Mouse (Mus musculus) urinary bladder, adult 2 months (tissue): ENCODE data around the gene Bcl3. TPM values are rescaled to one million over a fixed set of nuclear protein-coding genes. Genes with fewer than 3 reads are reported as not detected.

Experiments used
- DNase-seq: peaks from one replicate; pipeline ENCODE4 v3.0.0; 2022; ENCODE audit warnings: low spot score
- polyA plus RNA-seq: library from polyadenylated mRNA; depleted of rRNA; stranded (reverse); fragments of >200 nt; gene quantifications from 2 replicates; pipeline ENCODE4 v1.2.3, GENCODE M21; 2012; rRNA removed

Bcl3 gene
- polyA plus RNA-seq, 1 experiment, result 10.9 TPM

DNA sequence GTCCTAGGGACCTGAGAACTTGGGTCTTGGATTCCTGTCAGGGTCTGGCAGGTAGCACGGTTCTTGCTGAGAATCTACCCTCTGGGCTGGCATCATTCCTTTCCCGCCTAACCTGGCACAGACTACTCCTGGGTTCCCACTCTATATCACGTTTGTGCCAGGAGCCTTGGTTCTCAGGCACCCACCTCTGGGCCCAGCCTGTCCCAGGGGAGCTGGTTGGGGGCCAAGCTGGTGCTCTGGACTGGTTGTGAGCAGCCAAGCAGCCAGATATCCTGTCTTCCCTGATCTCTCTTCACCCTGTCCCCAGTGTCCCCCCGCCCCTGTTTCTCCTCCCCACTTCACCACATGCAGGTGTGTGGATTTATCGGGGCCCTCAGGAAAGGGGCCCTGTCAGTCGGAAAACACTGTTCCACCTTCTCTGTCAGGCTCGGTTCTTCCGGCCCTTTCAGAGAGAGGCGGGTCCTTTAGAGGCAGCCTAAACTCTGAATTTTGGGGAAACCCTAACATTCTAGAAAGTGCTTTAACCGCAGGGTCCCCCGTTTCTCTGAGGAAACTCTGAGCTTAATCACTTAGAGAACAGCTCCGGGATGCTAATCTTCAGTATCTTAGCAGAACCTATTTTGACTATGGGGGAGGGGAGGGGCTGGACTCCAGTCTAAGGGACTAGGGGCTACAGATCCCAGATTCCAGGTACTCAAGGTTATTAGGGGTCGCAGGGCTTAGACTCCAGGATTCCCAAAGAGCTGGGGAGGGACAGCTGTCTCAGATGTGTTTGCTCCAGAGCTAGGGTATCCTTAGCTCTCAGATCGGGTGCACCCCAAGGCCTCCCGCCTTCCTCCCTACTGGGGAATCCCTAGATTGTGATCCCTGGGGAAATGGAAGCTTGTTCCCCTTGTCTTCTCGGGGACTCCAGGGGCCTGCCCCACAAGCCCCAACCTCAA lies 52.9 kb downstream of the Bcl3 start:
- DNase-seq, result no peak

DNA sequence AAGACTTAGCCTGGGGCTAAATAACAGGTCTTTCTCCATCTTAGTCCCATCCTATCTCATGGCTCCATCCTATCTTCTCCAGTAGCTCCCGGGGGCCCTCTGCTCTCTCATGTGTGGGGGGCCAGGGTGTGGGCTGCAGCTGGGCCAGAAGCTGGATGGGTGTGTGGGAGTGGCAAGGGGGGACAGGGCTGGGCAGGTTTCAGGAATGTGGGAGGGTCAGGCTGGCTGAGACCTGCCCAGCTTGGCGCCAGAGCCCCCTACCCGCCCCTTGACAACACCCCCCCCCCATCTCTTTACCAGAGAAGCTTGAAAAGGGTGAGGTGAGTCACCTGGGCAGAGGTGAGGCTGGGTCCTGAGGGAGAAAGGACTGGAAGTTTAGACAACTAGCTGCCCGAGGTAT lies 53.6 kb downstream of the Bcl3 start:
- no peak for DNase-seq

DNA sequence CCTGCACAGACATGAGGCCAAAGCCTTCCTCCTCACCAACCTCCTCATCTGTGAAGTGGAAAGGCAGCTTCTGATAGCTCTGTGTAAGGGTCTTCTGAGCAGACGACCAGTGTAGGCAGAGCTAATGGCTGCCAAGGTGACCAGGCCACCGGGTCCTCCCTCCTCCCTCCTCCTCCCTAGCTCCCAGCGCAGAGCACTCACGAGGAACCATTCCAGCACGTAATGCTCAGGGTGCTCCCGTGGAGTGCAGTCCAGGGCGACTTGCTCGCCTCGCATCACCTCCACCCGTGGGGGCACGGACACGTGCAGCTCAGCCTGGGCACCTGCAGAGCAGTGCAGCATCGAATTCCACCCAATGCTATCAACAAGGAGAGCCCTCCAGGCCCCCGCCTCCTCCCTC lies 54.3 kb downstream of the Bcl3 start:
- DNase-seq, result no peak

DNA sequence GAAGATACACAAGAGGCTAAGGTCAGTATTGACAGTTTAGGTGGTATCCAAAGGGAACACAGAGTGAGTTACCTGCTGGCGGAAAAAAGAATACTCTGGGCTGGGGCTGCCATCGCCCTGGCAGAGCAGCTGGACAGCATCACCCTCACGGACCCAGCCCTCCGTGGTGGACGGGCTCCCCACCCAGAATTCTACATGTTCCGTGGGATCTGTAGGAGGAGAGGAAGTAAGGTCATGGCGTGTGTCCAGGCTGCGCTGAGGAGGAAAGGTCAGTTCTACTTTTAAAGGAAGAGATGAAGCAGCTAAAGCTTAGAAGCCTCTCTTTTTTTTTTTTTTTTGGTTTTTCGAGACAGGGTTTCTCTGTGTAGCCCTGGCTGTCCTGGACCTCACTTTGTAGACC lies 58.0 kb downstream of the Bcl3 start:
- DNase-seq, result no peak

DNA sequence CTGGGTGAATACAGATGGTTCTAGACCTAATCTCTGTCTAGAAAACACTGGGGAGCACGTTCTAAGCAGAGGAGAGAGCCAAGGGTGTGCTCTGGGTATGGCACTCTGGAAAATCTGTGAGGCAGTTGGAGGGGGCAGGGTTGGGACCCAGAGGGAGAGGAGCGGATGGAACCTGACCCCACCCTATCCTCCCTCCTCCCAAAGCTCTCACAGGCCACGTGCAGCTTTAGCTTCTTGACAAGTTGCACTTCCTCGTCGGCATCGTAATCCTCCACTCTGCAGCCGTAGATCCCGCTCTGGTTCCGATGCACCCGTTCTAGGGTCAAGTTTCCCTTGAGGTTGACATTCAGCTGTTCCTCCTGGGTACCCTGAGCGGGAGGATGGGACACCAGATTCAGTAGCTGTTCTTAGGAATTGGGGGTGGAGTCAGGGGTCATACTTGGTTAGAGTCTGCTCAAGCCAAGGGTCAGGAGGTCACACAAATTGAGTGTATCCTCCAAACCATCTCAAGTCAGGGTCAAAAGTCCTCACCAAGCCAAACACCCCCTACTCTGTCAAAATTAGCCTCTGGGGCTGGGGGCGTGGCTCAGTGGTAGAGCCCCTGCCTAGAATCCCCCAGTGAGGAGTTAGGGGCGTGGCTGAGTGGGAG lies 58.6 kb downstream of the Bcl3 start:
- DNase-seq, result no peak

DNA sequence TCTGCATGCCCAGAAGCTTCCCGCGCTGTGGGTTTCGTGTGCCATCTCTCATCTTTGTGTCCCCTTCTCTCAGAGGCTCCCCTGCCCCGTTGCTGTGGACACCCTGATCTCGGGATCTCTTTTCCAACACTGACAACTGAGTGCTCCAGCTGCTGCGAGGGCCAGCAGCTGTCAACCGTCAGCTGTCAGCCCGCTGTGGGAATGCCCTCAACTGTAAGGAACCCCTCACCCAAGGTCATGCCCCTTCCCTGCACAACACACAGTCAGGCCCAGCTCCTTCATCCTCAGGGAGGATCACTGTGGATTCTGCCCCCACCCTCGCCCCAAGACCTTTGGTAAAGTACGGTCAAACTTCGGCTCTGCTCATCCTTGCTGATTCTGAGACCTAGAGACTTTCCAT lies 60.3 kb downstream of the Bcl3 start:
- no peak for DNase-seq

DNA sequence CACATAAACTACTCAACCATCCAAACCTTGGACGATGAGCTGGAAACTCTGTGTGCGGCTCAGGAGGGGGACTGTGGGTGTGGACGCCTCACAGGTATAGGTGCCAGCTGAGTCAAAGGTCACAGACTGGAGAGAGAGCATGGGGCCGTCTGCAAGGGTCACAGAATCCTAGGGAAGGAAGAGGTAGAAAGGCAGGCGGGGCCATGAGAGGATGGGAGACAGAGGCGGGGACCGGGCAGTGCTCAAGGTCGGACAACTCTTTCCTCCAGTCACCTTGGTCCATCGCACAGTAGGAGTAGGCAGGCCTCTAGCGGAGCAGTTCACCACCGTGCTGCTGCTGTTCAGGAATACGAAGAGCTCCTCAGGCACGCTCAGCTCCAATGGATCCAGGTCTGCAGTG lies 62.5 kb downstream of the Bcl3 start:
- no peak for DNase-seq

DNA sequence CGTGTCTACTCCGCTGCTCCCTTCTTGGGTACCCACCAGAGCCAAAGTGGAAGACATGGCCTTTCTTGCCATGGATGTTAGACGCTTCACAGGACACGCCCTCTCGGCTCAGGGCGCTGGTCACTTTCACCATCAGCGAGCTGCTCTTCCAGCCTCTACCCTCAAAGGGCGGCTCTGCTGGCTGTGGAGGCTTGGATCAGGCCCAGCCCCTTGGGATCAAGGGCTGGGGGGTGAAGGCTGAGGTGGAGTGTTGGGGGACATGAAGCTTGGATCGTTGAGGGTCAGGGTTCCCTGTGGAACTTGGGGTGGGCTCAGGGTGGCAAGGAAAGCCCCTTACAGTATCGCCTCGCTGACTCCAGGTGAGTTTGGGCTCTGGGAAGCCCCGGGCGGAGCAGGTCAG lies 63.9 kb downstream of the Bcl3 start:
- DNase-seq, result no peak

Other genes starting within 250 kb of the Bcl3 start
- 6.2 and 7.0 TPM in 2 replicates for gene Zfp296, start 245.5 kb downstream of the Bcl3 start, polyA plus RNA-seq
- gene Gemin7, start 245.2 kb downstream of the Bcl3 start, polyA plus RNA-seq, result 69.0 TPM in 2 replicates
- 68.9 and 76.5 TPM in 2 replicates for gene Clasrp, start 218.3 kb downstream of the Bcl3 start, polyA plus RNA-seq
- gene Relb, start 193.3 kb downstream of the Bcl3 start, polyA plus RNA-seq, result 22.5 and 23.5 TPM in 2 replicates
- gene Clptm1, start 157.7 kb downstream of the Bcl3 start, polyA plus RNA-seq, result 54.8 and 64.2 TPM in 2 replicates
- gene Apoc2, start 144.8 kb downstream of the Bcl3 start, polyA plus RNA-seq, result 0.86 and 1.1 TPM in 2 replicates
- gene Gm44805, start 141.3 kb downstream of the Bcl3 start, polyA plus RNA-seq, result not detected in 2 replicates
- 0.19 and 0.28 TPM in 2 replicates for gene Apoc4, start 141.3 kb downstream of the Bcl3 start, polyA plus RNA-seq
- 54.0 and 72.3 TPM in 2 replicates for gene Apoc1, start 130.1 kb downstream of the Bcl3 start, polyA plus RNA-seq
- gene Apoe, start 123.6 kb downstream of the Bcl3 start, polyA plus RNA-seq, result 1,139 and 1,516 TPM in 2 replicates
- gene Tomm40, start 107.3 kb downstream of the Bcl3 start, polyA plus RNA-seq, result 50.6 and 62.6 TPM in 2 replicates
- gene Nectin2, start 72.3 kb downstream of the Bcl3 start, polyA plus RNA-seq, result 37.9 and 38.6 TPM in 2 replicates
- gene Bcam, start 51.8 kb downstream of the Bcl3 start, polyA plus RNA-seq, result 171 and 177 TPM in 2 replicates
- 25.6 and 37.5 TPM in 2 replicates for gene Cblc, start 26.0 kb downstream of the Bcl3 start, polyA plus RNA-seq
- 0.08 and 0.15 TPM in 2 replicates for gene Gm19345, start 29.2 kb upstream of the Bcl3 start, polyA plus RNA-seq
- 0.12 TPM in 1 of 2 replicates, not detected in the other for gene Ceacam16, start 38.5 kb upstream of the Bcl3 start, polyA plus RNA-seq
- gene Ceacam19, start 65.2 kb upstream of the Bcl3 start, polyA plus RNA-seq, result 0.72 and 0.81 TPM in 2 replicates
- 15.2 and 16.8 TPM in 2 replicates for gene Pvr, start 98.4 kb upstream of the Bcl3 start, polyA plus RNA-seq
- 0.10 and 0.19 TPM in 2 replicates for gene Igsf23, start 128.0 kb upstream of the Bcl3 start, polyA plus RNA-seq
- not detected in 2 replicates for gene Ceacam20, start 142.6 kb upstream of the Bcl3 start, polyA plus RNA-seq
- not detected in 2 replicates for gene Nlrp9b, start 168.7 kb upstream of the Bcl3 start, polyA plus RNA-seq